12 mouse cellular contexts compared by ENCODE assay signal in genomic region chr8:47240266-47240665, GRCm38 (mm10).
DNase-seq lines count a peak whose midpoint lies in the region; ATAC-seq and TF ChIP-seq lines count a peak whose summit lies in the region.
"Had no signal": no experiment of that assay in that cellular context is flagged by ENCODE, and none has a peak within 500 bp of the region (broad histone marks: within the 10 kb centered on the region; RNA-seq: fewer than 3 reads in every experiment).

No protein-coding gene starts in this region.

- intact Hi-C loops in heart, adult 2 months (cut with DNase I), result no loop called here

- peaks cover 10% of the 10 kb centered on the region for H3K79me2 ChIP-seq in heart, adult 2 months (replicated peaks; ENCODE audit: control insufficient read depth, insufficient read depth, low read length)

- no peaks in the 10 kb centered on the region for H3K36me3 ChIP-seq in heart, embryonic 13.5 days
- no peaks in the 10 kb centered on the region for H3K36me3 ChIP-seq in heart, adult 2 months (ENCODE audit: control insufficient read depth, insufficient read depth, low read length)
- H3K36me3 ChIP-seq in hindbrain, embryonic 10.5 days, result no peaks in the 10 kb centered on the region
- no peaks in the 10 kb centered on the region for H3K36me3 ChIP-seq in midbrain, embryonic 14.5 days (ENCODE audit: control insufficient read depth, insufficient read depth, low read length)
- H3K36me3 ChIP-seq: liver, embryonic 12.5 days had no signal

- TF ChIP-seq EP300 in heart, adult 2 months (IDR thresholded peaks at IDR 0.05; ENCODE audit: insufficient read depth, low read depth, low read length), result no peak

- no peak for TF ChIP-seq POLR2A in heart, adult 2 months (IDR thresholded peaks at IDR 0.05; ENCODE audit: insufficient read depth, low read depth, low read length)

- no peaks in the 10 kb centered on the region for H3K9me3 ChIP-seq in heart, embryonic 13.5 days
- no peaks in the 10 kb centered on the region for H3K9me3 ChIP-seq in hindbrain, embryonic 10.5 days
- H3K9me3 ChIP-seq in midbrain, embryonic 14.5 days (ENCODE audit: control insufficient read depth, low read length), result no peaks in the 10 kb centered on the region
- H3K9me3 ChIP-seq: liver, embryonic 12.5 days had no signal

- 0 out of 2 replicates have a peak overlapping the region, but pooled peaks have one; percentile 22 for H3K4me2 ChIP-seq in heart, embryonic 13.5 days
- H3K4me2 ChIP-seq in midbrain, embryonic 14.5 days (ENCODE audit: low read length), result peak overlapping the region; percentile 64
- H3K4me2 ChIP-seq: liver, embryonic 12.5 days had no signal

- TF ChIP-seq CTCF in heart, adult 2 months (IDR thresholded peaks at IDR 0.05), result no peak

- H3K4me3 ChIP-seq in heart, embryonic 13.5 days, result no peak overlapping the region
- H3K4me3 ChIP-seq in heart, adult 2 months, result no peak overlapping the region
- peak overlapping the region; percentile 48 for H3K4me3 ChIP-seq in hindbrain, embryonic 10.5 days
- no peak overlapping the region for H3K4me3 ChIP-seq in midbrain, embryonic 14.5 days (replicated peaks; ENCODE audit: low read depth, low read length)
- H3K4me3 ChIP-seq: liver, embryonic 12.5 days had no signal

- no peak overlapping the region for H3K27ac ChIP-seq in heart, embryonic 13.5 days (replicated peaks)
- H3K27ac ChIP-seq in heart, adult 2 months, result no peak overlapping the region
- H3K27ac ChIP-seq in hindbrain, embryonic 10.5 days, result peak overlapping the region; percentile 90
- peak overlapping the region; percentile 83; the same call in 1 of the 2 replicates for H3K27ac ChIP-seq in midbrain, embryonic 14.5 days (replicated peaks; ENCODE audit: low read depth, low read length)
- H3K27ac ChIP-seq: kidney, postnatal 0 days; liver, embryonic 12.5 days had no signal

- ATAC-seq in heart, embryonic 13.5 days (ENCODE audit: extremely low read depth, insufficient number of reproducible peaks, low FRiP score, low TSS enrichment), result no peak
- ATAC-seq in midbrain, embryonic 14.5 days (ENCODE audit: low FRiP score, low TSS enrichment), result 0 out of 2 replicates have a peak, but pooled peaks have one; percentile 9
- no peak for ATAC-seq in granulocyte monocyte progenitor cell, adult 5-6 weeks (replicated peaks; ENCODE audit: poor library complexity, severe bottlenecking)
- ATAC-seq: liver, embryonic 12.5 days had no signal

- no peaks in the 10 kb centered on the region for H3K27me3 ChIP-seq in heart, embryonic 13.5 days (replicated peaks)
- H3K27me3 ChIP-seq in heart, adult 2 months (ENCODE audit: control insufficient read depth, insufficient read depth, low read length), result no peaks in the 10 kb centered on the region
- H3K27me3 ChIP-seq in hindbrain, embryonic 10.5 days (ENCODE audit: insufficient read depth, poor library complexity, severe bottlenecking), result no peaks in the 10 kb centered on the region
- H3K27me3 ChIP-seq in midbrain, embryonic 14.5 days (ENCODE audit: control insufficient read depth, insufficient read depth, low read length), result no peaks in the 10 kb centered on the region
- H3K27me3 ChIP-seq: liver, embryonic 12.5 days had no signal

- DNase-seq in heart, adult 2 months, result no peak
- DNase-seq in embryo, embryonic 9.5 days (ENCODE audit: extremely low spot score), result peak; percentile 33
- peak; percentile 53 for DNase-seq in hindbrain, embryonic 10.5 days (ENCODE audit: low spot score)
- peak; percentile 51 for DNase-seq in midbrain, embryonic 14.5 days
- no peak for DNase-seq in kidney, adult 8-10 months
- no peak for DNase-seq in cerebellum, adult 11 months
- DNase-seq: cerebellum, postnatal 14 days; heart, postnatal 36 days had no signal

- 59% methylated on average over 7 of the region's 7 CpGs for WGBS in heart, embryonic 13.5 days
- WGBS in heart, adult 2 months, result 72% methylated on average over 7 of the region's 7 CpGs
- WGBS in hindbrain, embryonic 10.5 days, result 26% methylated on average over 7 of the region's 7 CpGs
- 3% methylated on average over 7 of the region's 7 CpGs for WGBS in midbrain, embryonic 14.5 days

- H3K4me1 ChIP-seq in heart, embryonic 13.5 days, result peaks cover 58% of the 10 kb centered on the region
- peaks cover 7% of the 10 kb centered on the region for H3K4me1 ChIP-seq in heart, adult 2 months (ENCODE audit: control insufficient read depth, insufficient read depth, low read length)
- peaks cover 69% of the 10 kb centered on the region for H3K4me1 ChIP-seq in hindbrain, embryonic 10.5 days (replicated peaks)
- H3K4me1 ChIP-seq in midbrain, embryonic 14.5 days (ENCODE audit: control insufficient read depth, insufficient read depth, low read length), result peaks cover 46% of the 10 kb centered on the region
- H3K4me1 ChIP-seq: liver, embryonic 12.5 days had no signal

- peak overlapping the region; percentile 28; the same call in 1 of the 2 replicates for H3K9ac ChIP-seq in heart, embryonic 13.5 days
- no peak overlapping the region for H3K9ac ChIP-seq in heart, adult 2 months (ENCODE audit: low read depth, low read length)
- H3K9ac ChIP-seq in midbrain, embryonic 14.5 days (replicated peaks; ENCODE audit: low read length), result no peak overlapping the region
- H3K9ac ChIP-seq: liver, embryonic 12.5 days had no signal

Comparison
In these comparisons a context has a peak if more than half of its experiments do, and no peak if none do; other contexts are left out.
1. H3K27ac ChIP-seq: peak in hindbrain, embryonic 10.5 days (single experiment) and midbrain, embryonic 14.5 days (single experiment); none in heart, embryonic 13.5 days (single experiment) and heart, adult 2 months (single experiment).
2. DNase-seq: peak in embryo, embryonic 9.5 days (single experiment), hindbrain, embryonic 10.5 days (single experiment) and midbrain, embryonic 14.5 days (single experiment); none in heart, adult 2 months (0 of 2), kidney, adult 8-10 months (0 of 2) and cerebellum, adult 11 months (single experiment).